Mouse (Mus musculus): Measurements from ENCODE around the gene Sh3rf3. TPM values are rescaled to one million over a fixed set of nuclear protein-coding genes. Genes with fewer than 3 reads are reported as not detected.

Gene Sh3rf3
- polyA plus RNA-seq, 1 experiment from 2014 or later: 0.24 TPM

DNA sequence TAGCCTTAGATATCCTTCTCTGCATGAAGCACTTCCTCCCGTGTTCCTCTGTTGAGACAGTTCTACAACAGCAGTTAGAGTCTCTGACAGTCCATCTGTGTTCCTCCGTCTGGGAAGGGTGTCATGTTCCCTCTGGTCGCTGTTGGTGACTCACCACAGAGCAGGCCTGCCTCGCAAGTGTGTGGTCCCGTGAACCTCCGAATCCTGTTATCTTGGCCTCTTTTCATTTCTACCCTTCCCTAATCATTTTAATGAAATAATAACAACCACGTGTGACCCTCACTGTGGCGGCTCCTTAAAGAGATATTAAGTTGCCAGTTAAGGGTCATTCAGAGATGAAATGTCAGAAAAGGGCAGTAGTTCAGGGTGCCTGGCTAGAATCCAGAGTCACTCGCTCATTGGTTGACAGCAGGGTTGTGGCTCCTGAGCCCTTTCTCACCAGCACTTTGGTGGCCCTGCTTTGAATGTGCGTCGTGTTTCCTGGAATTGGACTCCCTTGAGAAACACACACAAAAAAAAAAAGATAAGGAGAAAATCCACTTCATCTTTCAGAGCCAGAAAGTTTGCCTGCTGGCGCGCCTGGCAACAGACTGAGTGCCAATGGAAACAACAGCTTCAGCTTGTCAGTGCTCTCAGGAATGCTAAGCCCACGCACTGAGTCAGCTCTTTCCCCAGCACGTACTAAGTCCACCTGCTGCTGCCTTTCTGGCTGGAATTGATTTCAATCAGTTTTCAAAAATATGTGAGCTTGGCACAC lies 301.6 kb downstream of the Sh3rf3 start:
- no peaks in the 10 kb centered on the region for H3K36me3 ChIP-seq
- H3K4me1 ChIP-seq: peaks cover 11% of the 10 kb centered on the region
- DNase-seq (ENCODE audit: low spot score): peak; percentile 39
- 26% methylated on average over 15 of the region's 15 CpGs for WGBS
- no peak overlapping the region for H3K4me3 ChIP-seq
- peaks cover 8% of the 10 kb centered on the region for H3K27me3 ChIP-seq (ENCODE audit: low read depth, poor library complexity, severe bottlenecking)
- H3K9me3 ChIP-seq (replicated peaks): no peaks in the 10 kb centered on the region
- H3K27ac ChIP-seq: no peak overlapping the region

DNA sequence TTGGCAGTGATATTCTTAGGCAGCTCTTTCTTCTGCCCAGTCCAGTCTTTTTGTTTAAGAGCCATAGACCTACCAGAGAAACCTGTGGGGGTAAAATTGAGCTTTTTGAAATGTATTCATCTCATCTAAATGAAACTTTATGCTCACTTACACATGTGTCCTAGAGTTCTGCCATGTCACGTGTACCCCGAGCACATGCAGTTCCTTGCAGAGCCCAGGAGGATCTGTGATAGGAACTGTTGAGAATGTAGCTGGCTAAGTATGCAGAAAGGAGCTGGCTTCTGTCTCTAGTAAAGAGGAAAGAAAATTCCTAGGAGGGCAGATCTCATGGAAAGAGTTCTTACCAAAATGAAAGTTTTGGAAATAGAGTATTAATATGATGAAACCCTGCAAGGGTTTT lies 302.5 kb downstream of the Sh3rf3 start:
- DNase-seq (ENCODE audit: low spot score): no peak
- H3K4me3 ChIP-seq: no peak overlapping the region
- H3K4me1 ChIP-seq: peaks cover 11% of the 10 kb centered on the region
- no peaks in the 10 kb centered on the region for H3K36me3 ChIP-seq
- no peaks in the 10 kb centered on the region for H3K9me3 ChIP-seq (replicated peaks)
- no peak overlapping the region for H3K27ac ChIP-seq
- H3K27me3 ChIP-seq (ENCODE audit: low read depth, poor library complexity, severe bottlenecking): peaks cover 8% of the 10 kb centered on the region
- 92% methylated on average over 2 of the region's 2 CpGs for WGBS

DNA sequence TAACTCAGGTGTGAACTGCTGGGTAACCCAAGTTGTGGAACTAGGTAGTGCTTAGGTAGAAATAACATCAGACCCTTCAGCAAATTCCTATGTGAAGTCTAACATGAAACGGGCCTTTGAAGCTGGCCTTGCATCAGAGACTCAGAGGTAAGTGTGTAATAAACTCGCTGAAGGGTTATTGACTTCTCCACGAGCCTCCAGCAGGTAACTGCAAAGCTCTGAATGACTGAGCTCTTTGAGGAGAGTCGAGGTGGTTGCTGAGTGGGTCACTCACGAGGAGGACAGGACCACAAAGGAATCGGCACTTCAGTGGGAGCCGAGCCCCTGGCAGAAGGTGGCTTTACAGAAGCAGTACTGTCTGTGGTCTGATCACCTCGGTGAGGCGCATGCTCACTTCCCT lies 303.2 kb downstream of the Sh3rf3 start:
- no peaks in the 10 kb centered on the region for H3K9me3 ChIP-seq (replicated peaks)
- H3K36me3 ChIP-seq: no peaks in the 10 kb centered on the region
- no peak overlapping the region for H3K4me3 ChIP-seq
- WGBS: 77% methylated on average over 9 of the region's 9 CpGs
- no peak overlapping the region for H3K27ac ChIP-seq
- peaks cover 8% of the 10 kb centered on the region for H3K27me3 ChIP-seq (ENCODE audit: low read depth, poor library complexity, severe bottlenecking)
- H3K4me1 ChIP-seq: peaks cover 11% of the 10 kb centered on the region
- DNase-seq (ENCODE audit: low spot score): no peak

DNA sequence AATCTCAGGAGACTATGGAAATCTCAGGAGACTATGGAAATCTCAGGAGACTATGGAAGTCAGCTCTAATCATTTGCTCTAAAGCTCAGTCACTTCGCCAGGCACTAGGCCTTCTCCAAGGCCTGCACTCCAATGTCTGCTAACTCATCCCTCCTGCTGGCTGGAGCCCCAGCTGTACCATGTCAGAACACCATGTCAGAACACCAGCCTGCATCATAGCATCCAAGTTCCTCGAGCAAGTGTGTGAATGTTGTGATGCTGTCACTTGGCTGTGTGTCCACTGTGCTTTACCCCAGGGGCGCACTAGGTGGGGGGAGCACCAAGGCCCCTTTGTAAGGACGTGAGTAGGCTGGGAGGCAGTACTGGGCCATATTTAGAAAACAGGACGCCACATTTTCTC lies 304.4 kb downstream of the Sh3rf3 start:
- Histone ChIP-seq H3K27me3 (ENCODE audit: low read depth, poor library complexity, severe bottlenecking) (peaks cover 8% of the 10 kb centered on the region), H3K27ac (no peak overlapping the region), H3K4me1 (peaks cover 11% of the 10 kb centered on the region), H3K36me3 (no peaks in the 10 kb centered on the region), H3K4me3 (no peak overlapping the region), H3K9me3 (replicated peaks) (no peaks in the 10 kb centered on the region)
- 89% methylated on average over 5 of the region's 5 CpGs for WGBS
- DNase-seq (ENCODE audit: low spot score): no peak

DNA sequence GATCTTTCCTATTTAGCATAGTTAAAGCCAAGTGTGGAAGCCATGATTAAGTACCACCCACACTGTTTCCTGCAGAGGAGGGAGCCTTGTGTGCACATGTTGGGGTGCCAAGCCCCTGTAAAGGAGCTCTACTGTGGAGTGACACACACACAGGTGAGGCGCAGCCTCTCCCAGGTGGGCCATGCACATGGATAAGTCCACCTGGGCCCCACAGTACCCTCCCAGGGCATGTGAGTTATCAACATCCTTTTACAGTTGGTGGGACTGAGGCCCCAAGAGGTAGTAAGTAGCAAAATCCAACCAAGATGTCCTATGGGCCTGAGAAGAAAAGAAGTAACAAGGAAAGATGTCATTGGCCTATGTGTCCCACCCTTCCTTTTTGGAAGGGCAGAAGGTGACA lies 305.8 kb downstream of the Sh3rf3 start:
- H3K4me1 ChIP-seq: peaks cover 11% of the 10 kb centered on the region
- no peak overlapping the region for H3K27ac ChIP-seq
- H3K36me3 ChIP-seq: no peaks in the 10 kb centered on the region
- H3K27me3 ChIP-seq (ENCODE audit: low read depth, poor library complexity, severe bottlenecking): peaks cover 8% of the 10 kb centered on the region
- DNase-seq (ENCODE audit: low spot score): no peak
- 100% methylated on average over 1 of the region's 1 CpGs for WGBS
- no peaks in the 10 kb centered on the region for H3K9me3 ChIP-seq (replicated peaks)
- no peak overlapping the region for H3K4me3 ChIP-seq

DNA sequence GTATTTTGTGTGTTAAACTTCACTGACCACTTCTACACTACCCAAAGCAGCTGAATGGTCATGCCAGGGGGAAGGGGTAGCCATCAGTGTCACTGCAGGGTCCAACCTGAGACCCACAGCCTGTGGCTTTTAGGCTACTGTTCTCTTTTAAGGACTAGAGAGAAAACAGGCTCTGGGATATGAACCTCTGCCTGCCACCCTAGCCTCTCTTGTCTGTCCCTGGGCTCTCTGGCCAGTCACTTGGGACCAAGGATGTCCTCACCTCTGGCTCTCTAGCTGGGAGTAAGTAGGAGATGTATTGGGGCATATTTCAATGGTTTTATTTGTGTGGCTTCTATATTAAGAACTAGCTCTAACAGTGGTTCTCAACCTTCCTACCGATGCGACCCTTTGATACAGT lies 306.7 kb downstream of the Sh3rf3 start:
- WGBS: 91% methylated on average over 2 of the region's 2 CpGs
- no peak for DNase-seq (ENCODE audit: low spot score)
- peaks cover 8% of the 10 kb centered on the region for H3K27me3 ChIP-seq (ENCODE audit: low read depth, poor library complexity, severe bottlenecking)
- no peak overlapping the region for H3K27ac ChIP-seq
- H3K4me1 ChIP-seq: peaks cover 4% of the 10 kb centered on the region
- no peak overlapping the region for H3K4me3 ChIP-seq
- H3K9me3 ChIP-seq (replicated peaks): no peaks in the 10 kb centered on the region
- no peaks in the 10 kb centered on the region for H3K36me3 ChIP-seq

DNA sequence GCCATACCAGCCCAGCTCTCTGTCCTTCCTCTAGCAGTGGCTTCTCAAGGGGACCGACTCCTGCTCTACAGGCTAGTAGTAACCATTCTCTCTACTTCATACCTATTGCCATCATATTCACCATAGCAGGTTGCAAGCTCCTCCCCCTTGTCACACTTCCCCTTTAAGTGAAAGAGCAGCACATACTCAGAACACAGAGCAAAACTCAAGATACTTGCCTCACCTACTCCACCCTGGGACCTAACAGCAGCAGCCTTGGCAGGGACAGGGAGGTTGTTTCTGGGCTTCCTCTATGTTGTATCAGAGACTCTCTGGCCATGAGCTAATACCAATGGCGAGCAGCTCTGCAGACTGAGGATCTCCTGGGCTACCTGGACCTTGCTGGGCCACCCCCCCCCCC lies 312.3 kb downstream of the Sh3rf3 start:
- 93% methylated on average over 2 of the region's 2 CpGs for WGBS
- H3K27ac ChIP-seq: no peak overlapping the region
- no peaks in the 10 kb centered on the region for H3K4me1 ChIP-seq
- no peaks in the 10 kb centered on the region for H3K36me3 ChIP-seq
- no peaks in the 10 kb centered on the region for H3K9me3 ChIP-seq (replicated peaks)
- no peak for DNase-seq (ENCODE audit: low spot score)
- no peaks in the 10 kb centered on the region for H3K27me3 ChIP-seq (ENCODE audit: low read depth, poor library complexity, severe bottlenecking)
- H3K4me3 ChIP-seq: no peak overlapping the region

DNA sequence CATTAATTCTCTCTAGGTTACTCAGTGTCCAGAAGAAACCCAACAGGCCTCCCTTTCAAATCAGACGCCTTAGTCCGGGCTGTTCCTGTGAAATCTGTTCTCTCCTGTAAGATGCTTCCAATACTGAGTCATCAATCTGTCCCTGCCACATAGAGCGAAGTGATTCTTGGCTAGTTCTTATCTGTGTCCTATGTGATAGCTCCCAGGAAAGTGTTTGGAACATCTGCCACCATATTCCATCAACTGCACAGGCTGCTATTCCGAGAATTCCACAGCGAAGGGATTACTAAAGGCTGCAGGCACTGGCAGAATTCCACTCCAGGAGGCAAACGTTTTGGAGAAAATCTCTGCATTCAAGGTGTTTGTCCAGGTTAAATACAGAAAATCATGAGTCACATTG lies 314.5 kb downstream of the Sh3rf3 start:
- Histone ChIP-seq H3K27me3 (ENCODE audit: low read depth, poor library complexity, severe bottlenecking) (no peaks in the 10 kb centered on the region), H3K4me3 (no peak overlapping the region), H3K27ac (no peak overlapping the region), H3K9me3 (replicated peaks) (no peaks in the 10 kb centered on the region), H3K36me3 (no peaks in the 10 kb centered on the region), H3K4me1 (peaks cover 8% of the 10 kb centered on the region)
- 82% methylated on average over 6 of the region's 6 CpGs for WGBS
- DNase-seq (ENCODE audit: low spot score): no peak

DNA sequence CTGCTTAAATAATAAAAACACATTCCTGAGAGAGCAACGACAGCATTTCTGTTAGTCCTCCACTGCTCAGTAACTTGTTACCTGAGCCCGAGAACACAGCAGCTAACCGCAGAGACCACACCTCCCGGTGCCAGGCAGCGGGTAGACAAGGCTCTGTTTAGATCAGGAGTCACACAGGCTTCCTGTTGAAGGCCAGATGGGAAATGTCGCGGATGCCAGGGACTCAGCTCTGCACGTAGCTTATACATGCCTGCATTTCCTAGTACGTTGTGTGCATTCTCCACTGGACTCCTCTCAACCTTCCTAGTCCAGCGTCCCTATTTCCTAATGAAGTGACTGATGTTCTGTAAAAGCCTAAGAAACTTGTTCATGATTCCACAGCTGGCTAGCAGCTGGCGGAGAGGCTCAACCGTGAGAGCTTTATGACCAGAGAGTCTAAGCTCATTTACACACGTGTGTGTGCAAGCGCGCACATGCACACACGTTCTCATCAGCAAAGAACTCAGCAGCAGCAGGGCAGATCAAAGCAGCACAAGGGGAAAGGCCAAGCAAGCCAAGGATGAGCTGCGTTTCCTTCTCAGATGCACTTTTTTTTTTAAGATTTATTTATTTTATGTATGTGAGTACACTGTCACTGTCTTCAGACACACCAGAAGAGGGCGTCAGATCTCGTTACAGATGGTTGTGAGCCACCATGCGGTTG lies 318.9 kb downstream of the Sh3rf3 start:
- Histone ChIP-seq H3K4me1 (peaks cover 8% of the 10 kb centered on the region), H3K27me3 (ENCODE audit: low read depth, poor library complexity, severe bottlenecking) (no peaks in the 10 kb centered on the region), H3K4me3 (no peak overlapping the region), H3K27ac (no peak overlapping the region), H3K36me3 (no peaks in the 10 kb centered on the region), H3K9me3 (replicated peaks) (no peaks in the 10 kb centered on the region)
- whole genome bisulfite sequencing: 75% methylated on average over 20 of the region's 20 CpGs
- DNase-seq (ENCODE audit: low spot score): no peak

DNA sequence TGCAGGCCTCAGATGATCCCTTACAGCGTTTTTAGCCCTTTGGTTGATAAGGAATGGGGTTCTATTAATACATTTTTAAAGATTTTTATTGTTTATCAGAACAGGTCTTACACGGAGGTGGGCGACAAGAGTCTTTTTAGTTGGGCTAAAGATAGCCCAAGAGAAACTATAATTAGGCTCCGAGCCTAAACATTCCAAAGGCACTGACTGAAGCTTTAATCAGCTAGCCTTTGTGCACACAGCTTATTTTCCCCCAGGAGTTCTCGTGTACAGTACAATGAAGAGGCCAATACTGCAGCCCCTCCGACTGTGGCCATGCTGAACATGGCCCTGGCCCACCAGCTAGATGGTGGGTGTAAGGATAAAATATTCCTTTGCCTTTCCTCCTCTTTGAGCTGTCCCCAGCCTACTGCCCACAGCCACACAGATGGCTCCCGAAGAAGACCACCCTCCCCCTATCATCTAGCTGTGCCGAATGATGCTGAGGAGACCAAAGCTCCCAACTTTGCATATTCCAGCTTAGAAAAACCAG lies 320.4 kb downstream of the Sh3rf3 start:
- H3K4me1 ChIP-seq: peaks cover 8% of the 10 kb centered on the region
- no peak for DNase-seq (ENCODE audit: low spot score)
- no peaks in the 10 kb centered on the region for H3K36me3 ChIP-seq
- no peak overlapping the region for H3K27ac ChIP-seq
- H3K4me3 ChIP-seq: no peak overlapping the region
- 85% methylated on average over 8 of the region's 8 CpGs for WGBS
- no peaks in the 10 kb centered on the region for H3K9me3 ChIP-seq (replicated peaks)
- H3K27me3 ChIP-seq (ENCODE audit: low read depth, poor library complexity, severe bottlenecking): no peaks in the 10 kb centered on the region

DNA sequence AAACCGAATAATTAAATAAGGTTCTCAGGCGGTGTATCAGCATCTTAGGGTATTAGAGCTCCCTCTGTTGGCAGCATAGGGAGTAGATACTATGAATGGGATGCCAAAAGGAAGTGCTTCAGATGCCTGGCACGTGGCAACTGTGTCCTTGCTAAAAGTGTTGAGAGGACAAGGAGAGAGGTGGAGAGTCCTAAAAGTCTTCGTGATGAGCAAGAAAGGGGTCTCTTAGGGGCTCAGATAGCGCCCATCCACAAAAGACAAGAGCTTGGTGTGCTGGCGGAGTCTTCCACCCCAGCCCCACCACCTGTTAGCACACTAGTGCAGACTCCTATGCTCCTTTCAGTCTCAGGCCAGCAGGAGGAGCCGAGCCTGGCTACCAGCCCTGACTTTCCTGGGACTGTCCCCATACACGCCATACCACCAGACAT lies 336.8 kb downstream of the Sh3rf3 start:
- no peaks in the 10 kb centered on the region; the same call in 1 of the 2 replicates for H3K4me1 ChIP-seq
- DNase-seq (ENCODE audit: low spot score): no peak
- 20% methylated on average over 8 of the region's 8 CpGs for WGBS
- no peak overlapping the region for H3K27ac ChIP-seq
- H3K27me3 ChIP-seq (ENCODE audit: low read depth, poor library complexity, severe bottlenecking): 0 out of 2 replicates have a peak, but pooled peaks cover 6% of the 10 kb centered on the region
- no peak overlapping the region for H3K4me3 ChIP-seq
- H3K36me3 ChIP-seq: no peaks in the 10 kb centered on the region
- H3K9me3 ChIP-seq (replicated peaks): no peaks in the 10 kb centered on the region

DNA sequence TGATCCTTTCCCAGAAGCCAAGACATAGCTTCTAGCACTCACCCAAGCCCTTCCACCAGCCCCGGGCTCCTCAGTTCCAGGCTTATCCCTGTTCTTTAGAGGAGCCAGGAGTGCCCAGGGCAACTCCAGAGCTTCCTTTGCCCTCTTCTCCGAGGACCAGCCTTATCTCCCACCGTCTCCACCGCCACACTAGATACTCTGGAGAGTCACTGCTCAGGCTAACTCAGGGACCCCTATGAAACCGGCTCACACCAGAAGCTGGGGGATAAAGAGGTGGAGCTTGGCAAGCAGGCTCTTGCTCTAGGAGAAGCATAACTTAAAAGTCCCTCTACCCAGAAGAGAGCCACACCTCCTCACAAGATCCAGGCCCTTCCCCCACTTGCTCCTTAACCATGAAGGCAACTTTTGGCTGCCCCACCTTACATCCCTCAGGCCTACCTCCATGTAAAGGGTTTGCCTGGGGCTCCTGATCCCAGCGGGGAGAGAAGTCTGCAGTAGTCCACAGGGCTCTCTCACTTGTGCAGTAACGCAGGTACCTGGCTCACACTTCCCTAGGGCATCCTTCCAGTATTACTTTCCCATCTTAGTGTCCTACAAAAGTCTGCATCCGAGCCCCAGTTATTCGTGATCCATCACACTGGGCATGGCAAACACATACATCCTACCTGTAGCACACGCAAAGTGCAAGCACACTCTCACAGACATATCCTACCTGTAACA lies 337.9 kb downstream of the Sh3rf3 start:
- Histone ChIP-seq H3K27ac (no peak overlapping the region), H3K4me1 (no peaks in the 10 kb centered on the region; the same call in 1 of the 2 replicates), H3K4me3 (no peak overlapping the region), H3K36me3 (no peaks in the 10 kb centered on the region), H3K27me3 (ENCODE audit: low read depth, poor library complexity, severe bottlenecking) (0 out of 2 replicates have a peak, but pooled peaks cover 6% of the 10 kb centered on the region), H3K9me3 (replicated peaks) (no peaks in the 10 kb centered on the region)
- WGBS: 84% methylated on average over 10 of the region's 10 CpGs
- DNase-seq (ENCODE audit: low spot score): no peak

All from limb, embryonic 10.5 days (tissue).